Mouse (Mus musculus) heart, postnatal 0 days (tissue): ENCODE measurements at regions not wholly inside any gene's neighbourhood (a gene's known extent, or its start where the extent isn't known, plus 50 kb on each side); places are given as distances from the start of the nearest gene placed in this dataset.

ENCODE experiments used
- CTCF ChIP-seq: IDR thresholded peaks from 2 replicates; pipeline ENCODE4 v1.5.1; 2016; ENCODE audit warnings: antibody characterized with exemption, control low read depth, low read depth
- EP300 ChIP-seq: IDR thresholded peaks from 2 replicates; pipeline ENCODE4 v1.6.1; 2016; ENCODE audit warnings: antibody characterized with exemption, low read depth

DNA sequence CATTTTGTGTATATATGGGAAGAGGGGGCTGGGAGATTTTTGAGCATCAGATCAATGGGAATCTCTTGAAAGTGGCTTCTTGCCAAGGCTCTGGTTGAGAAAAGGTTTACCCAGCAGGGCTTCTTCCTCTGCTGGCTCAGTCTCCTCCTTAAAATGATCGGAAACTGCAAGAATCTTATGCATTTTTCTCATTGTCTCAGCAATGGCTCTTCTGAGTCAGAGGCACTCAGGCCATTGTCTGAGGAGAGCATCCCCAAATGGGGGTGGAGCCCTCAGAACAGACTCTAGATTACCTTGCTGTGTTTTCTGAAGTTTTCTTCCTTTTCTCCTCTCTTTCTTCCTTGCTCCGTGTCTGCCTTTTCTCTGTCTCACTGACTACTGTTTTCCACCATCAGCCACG is 70.6 kb upstream of the Epha4 start:
- TF ChIP-seq CTCF, result no peak
- no peak for TF ChIP-seq EP300
